Mouse (Mus musculus): Measurements from ENCODE around the gene Esr2. TPM values are rescaled to one million over a fixed set of nuclear protein-coding genes. Genes with fewer than 3 reads are reported as not detected.

Esr2 gene
- not detected for total RNA-seq (2023)

GRCm38 (mm10) chr12:76177000-76177863, at the start of gene Esr2:
TSS of gene Esr2 (minus strand) at chr12:76177259.

Other genes with a start within 250 kb of the Esr2 start
- 0.30 TPM for gene Tex21, start 69.5 kb upstream of the Esr2 start, total RNA-seq (2023)
- 44.1 TPM for gene Mthfd1, start 78.0 kb upstream of the Esr2 start, total RNA-seq (2023)
- 0.74 TPM for gene Akap5, start 147.6 kb upstream of the Esr2 start, total RNA-seq (2023)
- gene Zbtb25, start 192.3 kb upstream of the Esr2 start, total RNA-seq (2023) = 51.6 TPM
- 16.8 TPM for gene Zbtb1, start 193.0 kb upstream of the Esr2 start, total RNA-seq (2023)
- 3.6 TPM for gene Hspa2, start 226.9 kb upstream of the Esr2 start, total RNA-seq (2023)
- gene Ppp1r36, start 240.3 kb upstream of the Esr2 start, total RNA-seq (2023) = not detected